Mouse (Mus musculus) heart, embryonic 16.5 days (tissue): ENCODE data around the gene Gadd45gip1. TPM values are rescaled to one million over a fixed set of nuclear protein-coding genes. Genes with fewer than 3 reads are reported as not detected.

Experiments used
- ATAC-seq: fragments of 200-750 bp; cut with Nextera tagmentation; replicated peaks from 2 replicates; pipeline ENCODE4 v1.8.0; 2017; ENCODE audit warnings: moderate number of reproducible peaks; ENCODE audit not compliant: insufficient read depth, low FRiP score; ENCODE audit errors: extremely low read depth
- H3K27ac ChIP-seq: fragments of 300-500 bp; sonication (generic); 2 replicates; pipeline ENCODE4 v1.5.1; 2014; ENCODE audit warnings: mild to moderate bottlenecking, low read length, control low read depth, moderate library complexity
- H3K27me3 ChIP-seq: fragments of 300-500 bp; sonication (generic); 2 replicates; pipeline ENCODE4 v1.6.1; 2014; ENCODE audit warnings: low read length, mixed read lengths; ENCODE audit not compliant: control insufficient read depth, insufficient read depth
- H3K36me3 ChIP-seq: fragments of 300-500 bp; sonication (generic); 2 replicates; pipeline ENCODE4 v1.6.1; 2014; ENCODE audit not compliant: control insufficient read depth, insufficient read depth
- H3K4me1 ChIP-seq: fragments of 300-500 bp; sonication (generic); 2 replicates; pipeline ENCODE4 v1.6.1; 2014; ENCODE audit warnings: low read length, mixed read lengths; ENCODE audit not compliant: control insufficient read depth, insufficient read depth
- H3K4me2 ChIP-seq: fragments of 300-500 bp; sonication (generic); 2 replicates; pipeline ENCODE4 v1.6.1; 2014; ENCODE audit warnings: low read depth, mild to moderate bottlenecking, control low read depth, low read length
- H3K4me3 ChIP-seq: fragments of 300-500 bp; sonication (generic); 2 replicates; pipeline ENCODE4 v1.5.1; 2014; ENCODE audit warnings: mild to moderate bottlenecking, control low read depth, low read length
- H3K9ac ChIP-seq: fragments of 300-500 bp; sonication (generic); 2 replicates; pipeline ENCODE4 v1.6.1; 2014; ENCODE audit warnings: low read length, control low read depth
- H3K9me3 ChIP-seq: fragments of 300-500 bp; sonication (generic); replicated peaks from 2 replicates; pipeline ENCODE4 v1.6.1; 2016; ENCODE audit warnings: low read length; ENCODE audit not compliant: control insufficient read depth
- WGBS: fragments of 180-500 bp; shearing (Covaris S2); extraction: QIAGEN DNeasy Blood & Tissue Kit; methylation state at CpG from one replicate; pipeline ENCODE4 v1.1.7; 2014; 5-methylcytosine and 5-hydroxymethylcytosine counted together
- polyA plus RNA-seq: library from polyadenylated mRNA; unstranded; fragments of >200 nt; fragmentation: Nextera tagmentation; extraction: Ambion mirVana; gene quantifications from 2 replicates; pipeline ENCODE4 v1.2.1, GENCODE M21; 2015

The Gadd45gip1 gene
- polyA plus RNA-seq, 1 experiment from 2014 or later: 48.3 TPM

GRCm38 (mm10) chr8:84847684-84848435, 16.5 kb downstream of the Gadd45gip1 start:
- peak overlapping the region; percentile 94 for H3K27ac ChIP-seq
- WGBS: 34% methylated on average over 6 of the region's 6 CpGs
- peaks cover 19% of the 10 kb centered on the region for H3K4me1 ChIP-seq
- no peaks in the 10 kb centered on the region for H3K27me3 ChIP-seq
- no peak for ATAC-seq
- peak overlapping the region; percentile 77 for H3K4me3 ChIP-seq
- no peaks in the 10 kb centered on the region for H3K9me3 ChIP-seq
- peak overlapping the region; percentile 92 for H3K4me2 ChIP-seq
- H3K9ac ChIP-seq: peak overlapping the region; percentile 87
- H3K36me3 ChIP-seq: peaks cover 25% of the 10 kb centered on the region

DNA sequence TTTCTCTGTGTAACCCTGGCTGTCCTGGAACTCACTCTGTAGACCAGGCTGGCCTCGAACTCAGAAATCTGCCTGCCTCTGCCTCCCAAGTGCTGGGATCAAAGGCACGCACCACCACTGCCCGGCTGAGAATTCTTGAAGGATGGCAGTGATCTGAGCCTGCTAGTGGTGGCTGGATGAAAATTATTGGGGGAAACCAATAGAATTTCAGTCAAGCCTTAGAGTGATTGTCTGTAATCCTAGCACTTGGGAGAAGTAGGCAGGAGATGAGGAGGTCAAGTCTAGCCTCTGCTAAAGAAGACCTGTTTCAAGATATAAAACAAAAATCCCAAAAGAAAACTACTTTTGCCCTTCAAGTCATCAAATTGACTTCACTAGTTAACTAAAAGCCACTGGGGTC, 25.1 kb downstream of the Gadd45gip1 start:
- no peak overlapping the region for H3K9ac ChIP-seq
- no peaks in the 10 kb centered on the region for H3K9me3 ChIP-seq
- H3K4me3 ChIP-seq: peak overlapping the region; percentile 82; the same call in 1 of the 2 replicates
- H3K27me3 ChIP-seq: no peaks in the 10 kb centered on the region
- peaks cover 9% of the 10 kb centered on the region for H3K36me3 ChIP-seq
- no peak for ATAC-seq
- WGBS: 91% methylated on average over 3 of the region's 3 CpGs
- H3K4me1 ChIP-seq: peaks cover 13% of the 10 kb centered on the region
- no peak overlapping the region for H3K27ac ChIP-seq
- no peak overlapping the region; the same call in 1 of the 2 replicates for H3K4me2 ChIP-seq

GRCm38 (mm10) chr8:84856864-84857441, 25.6 kb downstream of the Gadd45gip1 start, which contains the start of gene Farsa:
TSS of gene Farsa (plus strand) at chr8:84856989.
- Histone ChIP-seq H3K27ac (peak within 1 kb of the TSS; percentile 86), H3K36me3 (peaks cover 12% of the 10 kb centered on the region), H3K27me3 (no peaks in the 10 kb centered on the region), H3K4me2 (peak within 1 kb of the TSS; percentile 96), H3K4me3 (peak within 1 kb of the TSS; percentile 82), H3K9me3 (no peaks in the 10 kb centered on the region), H3K4me1 (peaks cover 13% of the 10 kb centered on the region), H3K9ac (peak within 1 kb of the TSS; percentile 98)
- ATAC-seq: peak; percentile 95
- WGBS: under 1% methylated on average over 39 of the region's 39 CpGs

- peak; percentile 67 for ATAC-seq
- H3K27me3 ChIP-seq: no peaks in the 10 kb centered on the region
- H3K4me1 ChIP-seq: peaks cover 11% of the 10 kb centered on the region
- H3K27ac ChIP-seq: no peak within 1 kb of the TSS
- H3K9me3 ChIP-seq: no peaks in the 10 kb centered on the region
- peak within 1 kb of the TSS; percentile 58 for H3K4me3 ChIP-seq
- WGBS: 13% methylated on average over 42 of the region's 46 CpGs
- peak within 1 kb of the TSS; percentile 71 for H3K9ac ChIP-seq
- H3K4me2 ChIP-seq: peak within 1 kb of the TSS; percentile 95
- H3K36me3 ChIP-seq: peaks cover 22% of the 10 kb centered on the region
These were observed 40.3 kb downstream of the Gadd45gip1 start, which contains the start of gene Syce2 for GRCm38 (mm10) chr8:84871376-84872308. TSS of gene Syce2 (plus strand) at chr8:84872111.

- H3K36me3 ChIP-seq: peaks cover 16% of the 10 kb centered on the region
- H3K9me3 ChIP-seq: no peaks in the 10 kb centered on the region
- H3K27ac ChIP-seq: no peak overlapping the region
- 2% methylated on average over 54 of the region's 54 CpGs for WGBS
- H3K27me3 ChIP-seq: no peaks in the 10 kb centered on the region
- ATAC-seq: peak; percentile 69
- peak overlapping the region; percentile 95 for H3K4me2 ChIP-seq
- H3K4me3 ChIP-seq: peak overlapping the region; percentile 58
- peak overlapping the region; percentile 71 for H3K9ac ChIP-seq
- peaks cover 11% of the 10 kb centered on the region for H3K4me1 ChIP-seq
These were observed 41.1 kb downstream of the Gadd45gip1 start for GRCm38 (mm10) chr8:84872309-84872965.

DNA sequence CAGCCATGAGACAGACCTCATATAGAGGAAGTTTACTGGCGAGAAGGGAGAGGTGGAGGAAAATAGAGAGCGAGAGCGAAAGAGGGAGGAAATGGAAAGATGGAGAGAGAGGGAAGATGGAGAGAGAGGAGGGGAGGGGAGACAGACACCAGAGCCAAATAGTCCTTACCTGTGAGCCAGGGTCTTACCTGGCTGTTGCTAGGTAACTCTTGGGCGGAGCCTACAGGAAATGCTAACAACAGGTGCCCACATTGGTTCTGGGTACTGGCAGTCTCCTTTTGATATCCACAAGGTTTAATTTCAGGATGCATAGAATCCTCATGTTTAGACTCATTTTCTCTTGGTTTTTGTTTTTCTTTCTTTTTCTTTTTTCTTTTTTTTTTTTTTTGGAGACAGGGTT, 41.7 kb downstream of the Gadd45gip1 start:
- Histone ChIP-seq H3K4me2 (peak overlapping the region; percentile 95), H3K4me3 (peak overlapping the region; percentile 58), H3K9ac (no peak overlapping the region), H3K9me3 (no peaks in the 10 kb centered on the region), H3K27ac (no peak overlapping the region), H3K4me1 (peaks cover 11% of the 10 kb centered on the region), H3K27me3 (no peaks in the 10 kb centered on the region), H3K36me3 (peaks cover 10% of the 10 kb centered on the region)
- no peak for ATAC-seq
- 66% methylated on average over 4 of the region's 4 CpGs for WGBS

- H3K4me3 ChIP-seq: no peak overlapping the region
- no peak for ATAC-seq
- no peak overlapping the region for H3K9ac ChIP-seq
- H3K27ac ChIP-seq: no peak overlapping the region
- no peaks in the 10 kb centered on the region for H3K9me3 ChIP-seq
- no peaks in the 10 kb centered on the region for H3K27me3 ChIP-seq
- H3K4me1 ChIP-seq: peaks cover 11% of the 10 kb centered on the region
- H3K36me3 ChIP-seq: no peaks in the 10 kb centered on the region
- WGBS: 76% methylated on average over 3 of the region's 3 CpGs
- H3K4me2 ChIP-seq: no peak overlapping the region
These were observed 43.0 kb downstream of the Gadd45gip1 start for GRCm38 (mm10) chr8:84874339-84874738.

- H3K27ac ChIP-seq: no peak overlapping the region
- no peak for ATAC-seq
- no peaks in the 10 kb centered on the region for H3K27me3 ChIP-seq
- H3K36me3 ChIP-seq: no peaks in the 10 kb centered on the region
- H3K9me3 ChIP-seq: no peaks in the 10 kb centered on the region
- no peak overlapping the region for H3K4me2 ChIP-seq
- peaks cover 4% of the 10 kb centered on the region for H3K4me1 ChIP-seq
- 76% methylated on average over 3 of the region's 3 CpGs for WGBS
- H3K4me3 ChIP-seq: no peak overlapping the region
- H3K9ac ChIP-seq: no peak overlapping the region
These were observed 46.1 kb downstream of the Gadd45gip1 start for GRCm38 (mm10) chr8:84877297-84878035.
